Mouse (Mus musculus) intestine, postnatal 0 days (tissue): ENCODE measurements around the gene Alox12. TPM values are rescaled to one million over a fixed set of nuclear protein-coding genes. Genes with fewer than 3 reads are reported as not detected.

ENCODE experiments used
- ATAC-seq: fragments of 200-750 bp; cut with Nextera tagmentation; 2 replicates; pipeline ENCODE4 v1.8.0; 2017; ENCODE audit warnings: mild to moderate bottlenecking, moderate TSS enrichment, moderate library complexity
- H3K27ac ChIP-seq: fragments of 300-500 bp; sonication (generic); 2 replicates; pipeline ENCODE4 v1.5.1; 2014; ENCODE audit warnings: mild to moderate bottlenecking, low read depth, low read length, moderate library complexity
- H3K27me3 ChIP-seq: fragments of 300-500 bp; sonication (generic); replicated peaks from 2 replicates; pipeline ENCODE4 v1.6.1; 2014; ENCODE audit warnings: low read length, mixed read lengths; ENCODE audit not compliant: control insufficient read depth, insufficient read depth
- H3K36me3 ChIP-seq: fragments of 300-500 bp; sonication (generic); 2 replicates; pipeline ENCODE4 v1.6.1; 2014; ENCODE audit warnings: mild to moderate bottlenecking, moderate library complexity; ENCODE audit not compliant: control insufficient read depth, insufficient read depth
- H3K4me1 ChIP-seq: fragments of 300-500 bp; sonication (generic); replicated peaks from 2 replicates; pipeline ENCODE4 v1.6.1; 2014; ENCODE audit warnings: antibody characterized with exemption, low read length, mixed read lengths; ENCODE audit not compliant: control insufficient read depth, insufficient read depth
- H3K4me2 ChIP-seq: fragments of 300-500 bp; sonication (generic); replicated peaks from 2 replicates; pipeline ENCODE4 v1.6.1; 2014; ENCODE audit warnings: low read depth, mild to moderate bottlenecking, moderate library complexity
- H3K4me3 ChIP-seq: fragments of 300-500 bp; sonication (generic); 2 replicates; pipeline ENCODE4 v1.5.1; 2014; ENCODE audit warnings: low read depth, low read length
- H3K9ac ChIP-seq: fragments of 300-500 bp; sonication (generic); 2 replicates; pipeline ENCODE4 v1.6.1; 2014; ENCODE audit warnings: mild to moderate bottlenecking, low read depth, low read length
- H3K9me3 ChIP-seq: fragments of 300-500 bp; sonication (generic); 2 replicates; pipeline ENCODE4 v1.6.1; 2016; ENCODE audit warnings: mixed run types; ENCODE audit not compliant: control insufficient read depth
- CTCF ChIP-seq: sonication (generic); IDR thresholded peaks from 2 replicates; pipeline ENCODE4 v1.5.1; 2016; ENCODE audit warnings: low read depth, mild to moderate bottlenecking, control low read depth, antibody characterized with exemption, moderate library complexity
- WGBS: fragments of 180-500 bp; shearing (Covaris S2); extraction: QIAGEN DNeasy Blood & Tissue Kit; methylation state at CpG from one replicate; pipeline ENCODE4 v1.1.7; 2014; 5-methylcytosine and 5-hydroxymethylcytosine counted together
- polyA plus RNA-seq: library from polyadenylated mRNA; unstranded; fragments of >200 nt; fragmentation: Nextera tagmentation; extraction: Ambion mirVana; gene quantifications from 2 replicates; pipeline ENCODE4 v1.2.1, GENCODE M21; 2015

Gene Alox12
- polyA plus RNA-seq, 1 experiment from 2014 or later = 0.68 TPM

DNA sequence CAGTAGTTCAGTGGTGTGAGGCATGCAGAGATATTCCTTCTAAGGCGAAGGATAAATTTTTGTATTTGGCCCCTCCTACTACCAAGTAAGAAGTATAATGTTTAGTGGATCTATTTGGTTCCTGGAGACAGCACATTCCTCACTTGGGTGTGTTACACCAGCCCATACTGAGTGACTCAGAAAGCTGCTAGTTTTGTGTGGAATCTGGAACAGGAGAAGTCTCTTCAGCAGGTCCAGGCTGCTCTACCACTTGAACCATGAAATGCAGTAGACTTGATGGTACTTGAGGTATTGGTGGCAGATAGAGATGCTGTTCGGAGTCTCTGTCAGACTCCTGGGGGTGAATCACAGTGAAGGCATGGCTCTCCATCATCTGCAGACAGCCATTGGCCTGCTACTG is 44.5 kb downstream of the Alox12 start:
- no peak overlapping the region for H3K9ac ChIP-seq
- H3K4me2 ChIP-seq = no peak overlapping the region
- H3K36me3 ChIP-seq = no peaks in the 10 kb centered on the region; the same call in 1 of the 2 replicates
- H3K9me3 ChIP-seq = no peaks in the 10 kb centered on the region
- H3K27ac ChIP-seq = no peak overlapping the region
- no peak for ATAC-seq
- H3K4me3 ChIP-seq = no peak overlapping the region
- H3K27me3 ChIP-seq = peaks cover 14% of the 10 kb centered on the region
- WGBS = 87% methylated on average over 2 of the region's 2 CpGs
- TF ChIP-seq CTCF = no peak
- 0 out of 2 replicates have a peak, but pooled peaks cover 7% of the 10 kb centered on the region for H3K4me1 ChIP-seq

- ATAC-seq = no peak
- WGBS = 61% methylated on average over 5 of the region's 5 CpGs
- TF ChIP-seq CTCF = no peak
- Histone ChIP-seq H3K4me3 (no peak overlapping the region), H3K4me1 (no peaks in the 10 kb centered on the region), H3K27ac (no peak overlapping the region), H3K27me3 (0 out of 2 replicates have a peak, but pooled peaks cover under 1% of the 10 kb centered on the region), H3K36me3 (no peaks in the 10 kb centered on the region), H3K4me2 (no peak overlapping the region), H3K9ac (no peak overlapping the region), H3K9me3 (no peaks in the 10 kb centered on the region)
Observed at GRCm38 (mm10) chr11:70208778-70209388, 46.3 kb downstream of the Alox12 start.

- Histone ChIP-seq H3K36me3 (no peaks in the 10 kb centered on the region), H3K4me2 (no peak overlapping the region), H3K27ac (no peak overlapping the region), H3K9me3 (no peaks in the 10 kb centered on the region), H3K9ac (no peak overlapping the region), H3K4me3 (no peak overlapping the region), H3K27me3 (no peaks in the 10 kb centered on the region), H3K4me1 (no peaks in the 10 kb centered on the region)
- 81% methylated on average over 7 of the region's 7 CpGs for WGBS
- no peak for ATAC-seq
- TF ChIP-seq CTCF = no peak
Observed at GRCm38 (mm10) chr11:70207283-70207682, 47.9 kb downstream of the Alox12 start.

DNA sequence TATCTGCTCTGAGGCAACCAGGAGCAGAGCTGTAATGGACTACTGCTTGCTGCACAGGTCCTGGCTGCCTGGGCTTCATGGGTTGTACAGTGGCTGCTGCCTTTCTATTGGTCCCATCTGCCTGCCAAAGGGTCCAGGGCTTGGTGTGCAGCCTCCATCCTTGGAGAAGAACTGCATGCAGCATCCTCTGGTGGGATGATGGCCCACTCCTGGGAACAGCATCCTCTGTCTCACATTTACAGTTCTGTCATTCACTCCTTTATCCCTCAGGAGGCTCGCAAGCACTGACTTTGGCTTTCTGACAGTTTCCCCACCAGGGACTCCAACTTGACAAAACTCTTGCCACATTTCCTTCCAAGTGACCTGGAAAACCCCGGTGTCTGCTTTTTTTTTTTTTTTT is 48.4 kb downstream of the Alox12 start:
- Histone ChIP-seq H3K4me3 (no peak overlapping the region), H3K36me3 (no peaks in the 10 kb centered on the region), H3K4me2 (no peak overlapping the region), H3K27me3 (no peaks in the 10 kb centered on the region), H3K9ac (no peak overlapping the region), H3K9me3 (no peaks in the 10 kb centered on the region), H3K27ac (no peak overlapping the region), H3K4me1 (no peaks in the 10 kb centered on the region)
- no peak for TF ChIP-seq CTCF
- no peak for ATAC-seq
- 78% methylated on average over 2 of the region's 2 CpGs for WGBS

- Histone ChIP-seq H3K4me2 (no peak overlapping the region), H3K27me3 (no peaks in the 10 kb centered on the region), H3K9ac (no peak overlapping the region), H3K4me3 (no peak overlapping the region), H3K9me3 (no peaks in the 10 kb centered on the region), H3K4me1 (no peaks in the 10 kb centered on the region), H3K27ac (no peak overlapping the region), H3K36me3 (no peaks in the 10 kb centered on the region)
- WGBS = 42% methylated on average over 5 of the region's 5 CpGs
- peak; percentile 19; the same call in 1 of the 2 replicates for ATAC-seq
- TF ChIP-seq CTCF = peak; percentile 95
Observed at GRCm38 (mm10) chr11:70201691-70202090, 53.5 kb downstream of the Alox12 start.

- Histone ChIP-seq H3K27ac (no peak overlapping the region), H3K4me3 (no peak overlapping the region), H3K4me1 (no peaks in the 10 kb centered on the region), H3K27me3 (no peaks in the 10 kb centered on the region), H3K9me3 (no peaks in the 10 kb centered on the region), H3K4me2 (no peak overlapping the region), H3K9ac (no peak overlapping the region), H3K36me3 (no peaks in the 10 kb centered on the region)
- ATAC-seq = no peak
- WGBS = 94% methylated on average over 5 of the region's 5 CpGs
- no peak for TF ChIP-seq CTCF
Observed at GRCm38 (mm10) chr11:70200036-70200608, 55.0 kb downstream of the Alox12 start.
